Mouse (Mus musculus): ENCODE results near the gene Gnl2.
A peak's percentile ranks its signal among the peaks of the same experiment; 100 is the strongest.

Gene Gnl2

DNA sequence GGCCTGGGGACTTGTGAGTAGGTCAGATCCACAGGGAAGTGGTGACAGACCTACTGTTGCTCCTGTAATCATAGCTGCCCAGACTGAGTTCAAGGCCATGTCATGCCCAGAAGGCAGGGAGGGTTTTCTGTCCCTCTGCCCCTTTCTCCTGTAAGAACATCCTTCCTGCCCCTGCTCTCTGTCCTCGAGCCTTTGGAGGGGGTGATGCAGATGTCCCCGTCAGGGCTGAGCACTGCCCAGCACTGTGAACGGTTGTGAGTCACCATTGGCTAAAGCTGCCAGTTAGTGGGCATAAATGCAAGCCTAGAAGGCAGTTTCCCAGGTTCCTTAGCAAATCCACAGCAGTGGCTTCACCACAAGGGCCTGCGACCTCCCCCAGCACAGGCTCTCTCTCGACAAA lies 76.6 kb downstream of the Gnl2 start:
- DNase-seq: no peak

DNA sequence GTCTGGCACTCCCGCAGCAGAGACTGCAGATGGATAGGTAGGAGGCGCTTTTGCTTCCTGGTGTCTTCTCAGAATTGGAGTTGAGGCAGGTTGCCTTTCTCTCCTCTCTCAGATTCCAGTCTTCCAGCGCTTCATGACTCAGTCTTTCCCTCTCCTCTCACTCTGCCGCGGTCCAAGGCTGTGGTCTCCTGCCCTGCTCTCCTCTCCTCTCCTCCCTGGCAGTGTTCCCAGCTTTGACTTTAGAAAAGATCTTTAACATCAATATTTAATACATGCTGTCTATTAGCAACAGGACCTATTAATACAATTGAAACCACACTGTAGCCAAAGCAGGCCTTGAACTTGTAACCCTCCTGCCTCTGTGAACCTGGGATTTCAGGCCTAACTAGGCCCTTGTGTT lies 79.7 kb downstream of the Gnl2 start:
- DNase-seq: no peak

DNA sequence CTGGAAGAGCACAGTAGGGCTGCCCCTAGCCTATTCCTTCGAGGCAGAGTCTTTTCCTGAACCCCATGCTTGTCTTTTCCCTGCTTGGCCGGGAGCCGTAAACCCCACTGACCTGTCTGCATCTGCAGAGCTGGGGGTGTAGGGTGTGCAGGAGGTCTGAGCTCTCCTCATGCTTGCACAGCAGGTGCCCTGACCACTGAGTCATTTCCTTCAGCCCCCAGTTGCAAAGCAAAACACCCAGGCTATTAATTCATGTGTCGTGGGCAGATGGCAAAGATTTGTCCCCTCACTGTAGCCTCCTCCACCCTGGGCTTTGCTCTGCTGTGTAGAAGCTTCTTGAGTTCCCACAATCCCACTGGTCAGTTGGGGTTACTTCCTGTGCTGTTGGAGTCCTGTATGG lies 81.0 kb downstream of the Gnl2 start:
- no peak for DNase-seq

DNA sequence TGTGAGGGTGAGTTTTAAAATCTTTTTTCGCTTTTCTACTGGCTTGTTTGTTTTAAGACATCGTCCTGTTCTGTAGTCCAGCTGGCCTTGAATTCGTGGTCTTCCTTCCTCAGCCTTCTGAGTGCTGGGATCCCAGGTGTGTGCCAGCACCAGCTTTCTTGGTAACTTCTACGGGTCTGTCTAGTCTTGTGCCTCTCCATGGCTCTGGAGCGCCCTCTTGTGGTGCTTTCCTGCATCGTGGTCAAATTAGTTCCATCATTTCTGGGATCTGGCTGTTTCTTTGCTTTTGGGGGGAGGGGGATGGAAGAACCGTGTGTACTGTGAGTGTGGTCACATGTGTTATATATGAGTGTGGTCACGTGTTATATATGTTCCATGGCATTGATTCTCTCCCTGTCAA lies 83.1 kb downstream of the Gnl2 start:
- peak; percentile 91 for DNase-seq

DNA sequence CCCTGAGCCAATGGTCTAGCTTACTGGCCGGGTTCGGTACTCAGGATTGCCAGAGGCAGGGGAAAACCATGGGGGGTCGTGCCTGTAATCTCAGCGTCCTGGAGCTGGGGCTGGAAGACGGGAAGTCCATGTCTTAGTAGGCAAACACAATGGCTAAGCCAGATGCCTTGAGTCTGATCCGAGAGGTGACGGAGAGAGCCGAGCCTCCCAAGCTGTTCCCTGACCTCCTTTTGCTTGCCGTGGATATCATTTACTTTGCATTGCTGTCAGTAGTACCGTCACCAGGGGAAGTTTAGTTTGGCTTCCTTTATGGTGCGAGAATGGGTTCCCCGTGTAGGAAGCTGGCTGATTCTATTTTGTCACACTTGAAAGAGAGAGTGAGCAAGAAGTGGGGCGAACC lies 84.9 kb downstream of the Gnl2 start:
- no peak for DNase-seq
